Mouse (Mus musculus): Measurements from ENCODE around the gene Slc43a1. TPM values are rescaled to one million over a fixed set of nuclear protein-coding genes. Genes with fewer than 3 reads are reported as not detected.
A peak's percentile ranks its signal among the peaks of the same experiment; 100 is the strongest.

Gene Slc43a1
- polyA plus RNA-seq, 1 experiment, result 4.4 TPM

DNA sequence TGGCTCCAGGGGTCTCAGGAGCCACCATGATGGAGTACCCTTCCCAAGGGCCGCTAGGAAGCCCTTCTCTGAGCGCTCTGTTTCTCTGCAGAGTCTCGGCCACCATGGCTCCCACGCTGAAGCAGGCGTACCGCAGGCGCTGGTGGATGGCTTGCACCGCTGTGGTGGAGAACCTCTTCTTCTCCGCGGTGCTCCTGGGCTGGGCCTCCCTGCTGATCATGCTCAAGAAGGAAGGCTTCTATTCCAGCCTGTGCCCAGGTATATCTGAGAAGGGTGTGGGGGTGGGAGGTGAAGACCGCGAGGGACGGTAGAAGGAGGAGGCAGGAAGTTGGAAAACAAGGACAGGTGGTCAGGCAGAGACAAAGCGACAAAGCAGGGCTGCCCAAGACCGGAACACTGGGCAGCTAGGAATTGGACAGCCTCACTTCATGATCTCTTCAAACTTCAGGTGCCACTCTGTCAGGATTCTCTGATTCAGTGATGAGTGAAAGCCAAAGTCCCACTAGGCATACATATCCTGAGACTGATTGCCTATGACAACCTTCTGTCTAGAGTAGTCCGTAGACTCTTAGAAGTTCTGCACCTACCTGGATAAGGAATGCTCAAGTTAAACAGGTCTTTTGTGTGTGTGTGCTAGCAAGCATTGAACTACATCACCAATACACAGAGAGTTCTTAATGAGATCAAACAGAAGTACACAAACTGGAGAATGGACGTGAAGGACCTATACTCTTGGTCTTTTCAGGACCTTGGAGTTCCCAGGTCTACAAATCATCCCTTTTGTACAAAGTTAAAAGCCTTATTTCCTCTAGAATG, 2.3 kb downstream of the Slc43a1 start:
- TF ChIP-seq CTCF (IDR thresholded peaks at IDR 0.05; ENCODE audit: extremely low read depth, insufficient read length, insufficient replicate concordance, low read depth, low read length) (no peak), POLR2A (IDR thresholded peaks at IDR 0.05; ENCODE audit: low read depth, low read length) (no peak)
- peaks cover 29% of the 10 kb centered on the region for H3K27me3 ChIP-seq (ENCODE audit: control insufficient read depth, insufficient read depth, low read length)
- peak overlapping the region; percentile 64 for H3K4me3 ChIP-seq (ENCODE audit: low read depth, low read length)
- H3K27ac ChIP-seq (ENCODE audit: insufficient read depth, low read depth, low read length), result no peak overlapping the region
- H3K36me3 ChIP-seq (ENCODE audit: control insufficient read depth, insufficient read depth, low read length), result no peaks in the 10 kb centered on the region
- peaks cover 16% of the 10 kb centered on the region for H3K4me1 ChIP-seq (ENCODE audit: control insufficient read depth, insufficient read depth, insufficient read length, low read length)
- WGBS, result 10% methylated on average over 17 of the region's 17 CpGs

GRCm38 (mm10) chr2:84841905-84842304, 3.3 kb downstream of the Slc43a1 start:
- no peak overlapping the region for H3K4me3 ChIP-seq (ENCODE audit: low read depth, low read length)
- TF ChIP-seq POLR2A (IDR thresholded peaks at IDR 0.05; ENCODE audit: low read depth, low read length), result no peak
- no peak for TF ChIP-seq CTCF (IDR thresholded peaks at IDR 0.05; ENCODE audit: extremely low read depth, insufficient read length, insufficient replicate concordance, low read depth, low read length)
- H3K4me1 ChIP-seq (ENCODE audit: control insufficient read depth, insufficient read depth, insufficient read length, low read length), result peaks cover 16% of the 10 kb centered on the region
- no peaks in the 10 kb centered on the region for H3K36me3 ChIP-seq (ENCODE audit: control insufficient read depth, insufficient read depth, low read length)
- H3K27me3 ChIP-seq (ENCODE audit: control insufficient read depth, insufficient read depth, low read length), result peaks cover 29% of the 10 kb centered on the region
- no peak overlapping the region for H3K27ac ChIP-seq (ENCODE audit: insufficient read depth, low read depth, low read length)

- H3K4me1 ChIP-seq (ENCODE audit: control insufficient read depth, insufficient read depth, insufficient read length, low read length), result peaks cover 11% of the 10 kb centered on the region
- peaks cover 24% of the 10 kb centered on the region for H3K27me3 ChIP-seq (ENCODE audit: control insufficient read depth, insufficient read depth, low read length)
- no peak for TF ChIP-seq CTCF (IDR thresholded peaks at IDR 0.05; ENCODE audit: extremely low read depth, insufficient read length, insufficient replicate concordance, low read depth, low read length)
- TF ChIP-seq POLR2A (IDR thresholded peaks at IDR 0.05; ENCODE audit: low read depth, low read length), result no peak
- H3K27ac ChIP-seq (ENCODE audit: insufficient read depth, low read depth, low read length), result no peak overlapping the region
- WGBS, result 72% methylated on average over 6 of the region's 6 CpGs
- no peak overlapping the region for H3K4me3 ChIP-seq (ENCODE audit: low read depth, low read length)
- H3K36me3 ChIP-seq (ENCODE audit: control insufficient read depth, insufficient read depth, low read length), result no peaks in the 10 kb centered on the region
Measured at GRCm38 (mm10) chr2:84843654-84844053, 5.0 kb downstream of the Slc43a1 start.

DNA sequence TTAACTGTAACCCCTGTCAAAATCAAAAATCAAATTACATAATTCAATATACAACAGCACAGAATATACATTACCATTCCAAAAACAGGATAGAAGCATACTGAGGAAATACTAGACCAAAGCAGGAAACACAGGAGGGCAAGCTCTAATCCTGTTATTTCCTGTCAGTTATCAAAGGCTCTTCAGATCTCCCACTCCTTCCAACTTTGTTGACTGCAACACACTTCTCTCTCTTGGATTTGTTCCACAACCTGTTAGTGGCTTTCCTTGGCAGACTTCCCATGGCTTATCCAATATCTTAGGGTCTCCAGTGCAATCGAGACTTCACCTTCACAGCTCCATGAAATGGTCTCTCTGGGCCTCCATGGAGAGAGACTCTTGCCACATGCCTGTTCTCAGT, 6.6 kb downstream of the Slc43a1 start:
- Histone ChIP-seq H3K4me1 (ENCODE audit: control insufficient read depth, insufficient read depth, insufficient read length, low read length) (peaks cover 9% of the 10 kb centered on the region; the same call in 1 of the 2 replicates), H3K4me3 (ENCODE audit: low read depth, low read length) (no peak overlapping the region), H3K27me3 (ENCODE audit: control insufficient read depth, insufficient read depth, low read length) (peaks cover 9% of the 10 kb centered on the region), H3K36me3 (ENCODE audit: control insufficient read depth, insufficient read depth, low read length) (no peaks in the 10 kb centered on the region), H3K27ac (ENCODE audit: insufficient read depth, low read depth, low read length) (no peak overlapping the region)
- TF ChIP-seq POLR2A (IDR thresholded peaks at IDR 0.05; ENCODE audit: low read depth, low read length) (no peak), CTCF (IDR thresholded peaks at IDR 0.05; ENCODE audit: extremely low read depth, insufficient read length, insufficient replicate concordance, low read depth, low read length) (no peak)
- WGBS, result 26% methylated on average over 1 of the region's 1 CpGs

DNA sequence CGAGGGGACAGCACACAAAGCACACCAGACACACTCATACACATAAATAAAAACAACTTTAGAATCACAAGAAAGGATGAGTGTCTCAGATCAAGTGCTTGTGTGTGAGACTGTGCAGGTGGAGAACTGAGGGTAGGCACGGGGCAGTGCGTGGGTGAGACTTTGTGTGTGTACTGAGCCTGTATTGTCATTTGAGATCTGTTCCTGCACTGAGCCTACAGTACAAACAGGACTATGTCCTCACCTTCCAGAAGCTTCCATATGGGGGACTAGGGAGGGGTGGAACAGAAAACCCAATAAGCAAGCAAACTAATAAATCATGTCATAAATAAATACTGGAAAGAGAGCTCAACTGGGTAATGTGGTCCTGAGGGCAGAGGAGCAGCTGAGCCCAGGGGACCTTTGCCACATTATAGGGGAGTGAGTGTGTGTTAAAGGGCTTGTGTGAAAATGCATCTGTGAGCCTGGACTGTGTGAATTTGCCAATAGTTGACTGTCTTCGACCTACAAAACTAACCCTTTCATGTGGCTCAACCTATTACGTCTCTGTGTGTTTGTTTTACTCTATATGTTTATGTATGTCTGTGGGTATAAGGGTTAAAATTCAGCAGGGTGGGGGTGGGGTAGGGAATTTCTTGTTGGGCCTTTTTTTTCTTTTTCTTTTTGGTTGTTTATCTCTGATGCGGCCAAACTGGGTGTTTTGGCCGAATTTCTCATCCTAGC, 11.9 kb downstream of the Slc43a1 start:
- Histone ChIP-seq H3K4me3 (ENCODE audit: low read depth, low read length) (peak overlapping the region; percentile 38), H3K27ac (ENCODE audit: insufficient read depth, low read depth, low read length) (peak overlapping the region; percentile 54; the same call in 1 of the 2 replicates), H3K27me3 (ENCODE audit: control insufficient read depth, insufficient read depth, low read length) (no peaks in the 10 kb centered on the region), H3K36me3 (ENCODE audit: control insufficient read depth, insufficient read depth, low read length) (no peaks in the 10 kb centered on the region), H3K4me1 (ENCODE audit: control insufficient read depth, insufficient read depth, insufficient read length, low read length) (peaks cover 2% of the 10 kb centered on the region; the same call in 1 of the 2 replicates)
- WGBS, result 31% methylated on average over 7 of the region's 7 CpGs
- TF ChIP-seq CTCF (IDR thresholded peaks at IDR 0.05; ENCODE audit: extremely low read depth, insufficient read length, insufficient replicate concordance, low read depth, low read length) (no peak), POLR2A (IDR thresholded peaks at IDR 0.05; ENCODE audit: low read depth, low read length) (no peak)

DNA sequence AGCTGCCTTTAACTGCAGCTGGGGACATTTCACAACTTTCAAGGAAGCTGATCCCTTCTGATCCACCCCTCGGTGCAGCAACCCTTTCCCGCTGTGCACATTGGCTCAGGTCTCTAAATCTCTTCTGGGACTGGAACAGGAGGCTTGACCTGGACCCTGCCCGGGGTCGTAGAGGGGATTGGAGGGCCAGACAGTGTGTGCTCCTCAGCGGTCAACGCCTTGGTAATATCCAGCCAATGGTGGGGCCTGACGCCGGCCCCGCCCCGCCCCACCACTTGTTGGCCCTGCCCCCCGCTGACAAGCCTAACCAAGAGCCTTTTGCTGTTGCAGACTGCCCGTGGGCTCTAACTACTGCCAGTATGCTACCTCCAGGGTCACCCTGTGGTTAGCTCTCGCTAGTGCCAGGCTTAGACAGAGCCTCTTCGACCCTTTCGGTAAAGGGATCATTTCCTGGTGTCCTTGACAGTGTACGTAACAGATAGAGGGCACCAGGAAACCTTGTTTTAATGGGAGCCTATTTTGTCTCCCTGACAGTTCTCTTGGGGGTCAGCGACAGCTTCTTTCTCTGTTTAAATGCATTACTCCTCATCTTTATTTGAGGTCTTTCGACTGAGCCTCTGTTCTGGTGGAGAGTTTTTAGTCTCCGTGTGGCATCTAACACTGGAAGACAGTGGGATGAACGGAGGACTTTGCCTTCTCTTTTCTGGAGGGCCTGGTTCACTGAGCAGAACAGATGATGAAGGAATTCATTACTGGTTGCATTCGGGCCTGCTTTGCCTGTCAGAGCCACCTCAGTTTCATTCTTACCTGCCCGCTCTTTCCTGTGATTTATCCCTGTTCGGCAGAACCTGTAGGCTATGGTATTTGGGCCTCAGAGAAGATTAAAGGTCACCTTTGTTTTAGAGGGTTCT, 12.7 kb downstream of the Slc43a1 start:
- Histone ChIP-seq H3K4me1 (ENCODE audit: control insufficient read depth, insufficient read depth, insufficient read length, low read length) (peaks cover 2% of the 10 kb centered on the region; the same call in 1 of the 2 replicates), H3K27me3 (ENCODE audit: control insufficient read depth, insufficient read depth, low read length) (no peaks in the 10 kb centered on the region), H3K27ac (ENCODE audit: insufficient read depth, low read depth, low read length) (no peak overlapping the region), H3K4me3 (ENCODE audit: low read depth, low read length) (peak overlapping the region; percentile 38), H3K36me3 (ENCODE audit: control insufficient read depth, insufficient read depth, low read length) (no peaks in the 10 kb centered on the region)
- TF ChIP-seq CTCF (IDR thresholded peaks at IDR 0.05; ENCODE audit: extremely low read depth, insufficient read length, insufficient replicate concordance, low read depth, low read length) (no peak), POLR2A (IDR thresholded peaks at IDR 0.05; ENCODE audit: low read depth, low read length) (no peak)
- 34% methylated on average over 23 of the region's 23 CpGs for WGBS
